Mouse (Mus musculus) retina, postnatal 7 days (tissue): ENCODE measurements at regions not wholly inside any gene's neighbourhood (a gene's known extent, or its start where the extent isn't known, plus 50 kb on each side); places are given as distances from the start of the nearest gene placed in this dataset.
A peak's percentile ranks its signal among the peaks of the same experiment; 100 is the strongest.
"Not testable (repeated sequence)": the region's sequence is repeated elsewhere in the genome, so short reads cannot be mapped to it uniquely, and the experiment has no call there.

ENCODE experiments used
- DNase-seq: peaks from one replicate; pipeline ENCODE4 v3.0.0-alpha.2; 2012; ENCODE audit warnings: low read depth, low spot score

GRCm38 (mm10) chr4:143055371-143055770, 157.4 kb downstream of the Prdm2 start:
- DNase-seq = no peak

GRCm38 (mm10) chr4:143053029-143053428, 159.8 kb downstream of the Prdm2 start:
- no peak for DNase-seq

- DNase-seq = no peak
These were observed 161.6 kb downstream of the Prdm2 start for GRCm38 (mm10) chr4:143051205-143051604.

- no peak for DNase-seq
These were observed 167.6 kb downstream of the Prdm2 start for GRCm38 (mm10) chr4:143045245-143045644.

GRCm38 (mm10) chr4:143042806-143043205, 170.0 kb downstream of the Prdm2 start:
- DNase-seq = no peak

- no peak for DNase-seq
These were observed 174.2 kb downstream of the Prdm2 start for GRCm38 (mm10) chr4:143038626-143039025.

GRCm38 (mm10) chr4:143036704-143037103, 176.1 kb downstream of the Prdm2 start:
- no peak for DNase-seq

GRCm38 (mm10) chr4:143035089-143035488, 177.7 kb downstream of the Prdm2 start:
- not testable (repeated sequence) for DNase-seq

GRCm38 (mm10) chr4:143034324-143034723, 178.5 kb downstream of the Prdm2 start:
- DNase-seq = not testable (repeated sequence)

- not testable (repeated sequence) for DNase-seq
These were observed 183.0 kb downstream of the Prdm2 start for GRCm38 (mm10) chr4:143029813-143030212.

GRCm38 (mm10) chr4:143027292-143027691, 185.5 kb downstream of the Prdm2 start:
- DNase-seq = peak; percentile 64

GRCm38 (mm10) chr4:143021242-143021881, 191.4 kb downstream of the Prdm2 start:
- peak; percentile 67 for DNase-seq

- no peak for DNase-seq
These were observed 192.1 kb downstream of the Prdm2 start for GRCm38 (mm10) chr4:143020658-143021057.

- no peak for DNase-seq
These were observed 199.9 kb downstream of the Prdm2 start for GRCm38 (mm10) chr4:143012900-143013299.

- DNase-seq = no peak
These were observed 210.8 kb downstream of the Prdm2 start for GRCm38 (mm10) chr4:143001961-143002360.

- DNase-seq = no peak
These were observed 211.3 kb downstream of the Prdm2 start for GRCm38 (mm10) chr4:143001486-143001885.

- no peak for DNase-seq
These were observed 216.4 kb downstream of the Prdm2 start for GRCm38 (mm10) chr4:142996406-142996805.

- DNase-seq = no peak
These were observed 221.4 kb downstream of the Prdm2 start for GRCm38 (mm10) chr4:142991401-142991800.

- DNase-seq = no peak
These were observed 223.6 kb downstream of the Prdm2 start for GRCm38 (mm10) chr4:142989175-142989574.

GRCm38 (mm10) chr4:142983295-142983624, 229.5 kb downstream of the Prdm2 start:
- no peak for DNase-seq

- DNase-seq = no peak
These were observed 230.1 kb downstream of the Prdm2 start for GRCm38 (mm10) chr4:142982585-142983294.

GRCm38 (mm10) chr4:142975620-142976019, 237.2 kb downstream of the Prdm2 start:
- no peak for DNase-seq

GRCm38 (mm10) chr4:142970040-142970439, 242.8 kb downstream of the Prdm2 start:
- DNase-seq = no peak
